Mouse (Mus musculus) kidney, embryonic 15.5 days (tissue): ENCODE data around the gene Colq. TPM values are rescaled to one million over a fixed set of nuclear protein-coding genes. Genes with fewer than 3 reads are reported as not detected.

ENCODE experiments used
- ATAC-seq: fragments of 200-750 bp; cut with Nextera tagmentation; replicated peaks from 2 replicates; pipeline ENCODE4 v1.8.0; 2017; ENCODE audit warnings: moderate TSS enrichment; ENCODE audit not compliant: low FRiP score
- H3K27ac ChIP-seq: fragments of 300-500 bp; sonication (generic); 2 replicates; pipeline ENCODE4 v1.5.1; 2015; ENCODE audit warnings: mild to moderate bottlenecking, inconsistent platforms
- H3K27me3 ChIP-seq: fragments of 300-500 bp; sonication (generic); 2 replicates; pipeline ENCODE4 v1.6.1; 2015; ENCODE audit warnings: inconsistent platforms
- H3K36me3 ChIP-seq: fragments of 300-500 bp; sonication (generic); 2 replicates; pipeline ENCODE4 v1.6.1; 2015; ENCODE audit warnings: inconsistent platforms
- H3K4me1 ChIP-seq: fragments of 300-500 bp; sonication (generic); 2 replicates; pipeline ENCODE4 v1.6.1; 2015; ENCODE audit warnings: inconsistent platforms
- H3K4me2 ChIP-seq: fragments of 300-500 bp; sonication (generic); 2 replicates; pipeline ENCODE4 v1.6.1; 2015; ENCODE audit warnings: moderate library complexity, mild to moderate bottlenecking, inconsistent platforms
- H3K4me3 ChIP-seq: fragments of 300-500 bp; sonication (generic); replicated peaks from 2 replicates; pipeline ENCODE4 v1.5.1; 2015; ENCODE audit warnings: mild to moderate bottlenecking, inconsistent platforms
- H3K9ac ChIP-seq: fragments of 300-500 bp; sonication (generic); 2 replicates; pipeline ENCODE4 v1.6.1; 2015; ENCODE audit warnings: mild to moderate bottlenecking, inconsistent platforms
- H3K9me3 ChIP-seq: fragments of 300-500 bp; sonication (generic); replicated peaks from 2 replicates; pipeline ENCODE4 v1.6.1; 2016; ENCODE audit warnings: inconsistent platforms
- WGBS: fragments of 180-500 bp; shearing (Covaris S2); methylation state at CpG from one replicate; pipeline ENCODE4 v1.1.7; 2015; ENCODE audit warnings: mixed read lengths; 5-methylcytosine and 5-hydroxymethylcytosine counted together
- polyA plus RNA-seq: library from polyadenylated mRNA; unstranded; fragments of >200 nt; fragmentation: Nextera tagmentation; extraction: Ambion mirVana; gene quantifications from 2 replicates; pipeline ENCODE4 v1.2.1, GENCODE M21; 2015

Gene Colq
- polyA plus RNA-seq, 1 experiment from 2014 or later, result 2.5 TPM

- H3K4me1 ChIP-seq, result no peaks in the 10 kb centered on the region
- WGBS, result 87% methylated on average over 2 of the region's 2 CpGs
- H3K27me3 ChIP-seq, result no peaks in the 10 kb centered on the region
- no peak overlapping the region for H3K4me3 ChIP-seq
- H3K27ac ChIP-seq, result no peak overlapping the region
- peaks cover 8% of the 10 kb centered on the region for H3K36me3 ChIP-seq
- no peaks in the 10 kb centered on the region for H3K9me3 ChIP-seq
- H3K9ac ChIP-seq, result no peak overlapping the region
- no peak for ATAC-seq
- H3K4me2 ChIP-seq, result no peak overlapping the region
Measured at GRCm38 (mm10) chr14:31515895-31516294, 75.2 kb downstream of the Colq start.

- no peak overlapping the region for H3K4me3 ChIP-seq
- no peak overlapping the region for H3K9ac ChIP-seq
- no peaks in the 10 kb centered on the region for H3K27me3 ChIP-seq
- no peaks in the 10 kb centered on the region for H3K9me3 ChIP-seq
- 84% methylated on average over 3 of the region's 3 CpGs for WGBS
- no peak overlapping the region for H3K27ac ChIP-seq
- H3K4me2 ChIP-seq, result no peak overlapping the region
- no peaks in the 10 kb centered on the region for H3K4me1 ChIP-seq
- H3K36me3 ChIP-seq, result peaks cover 58% of the 10 kb centered on the region
- no peak for ATAC-seq
Measured at GRCm38 (mm10) chr14:31510322-31510721, 80.8 kb downstream of the Colq start.

GRCm38 (mm10) chr14:31509911-31510310 is 81.2 kb downstream of the Colq start:
- no peak for ATAC-seq
- 97% methylated on average over 2 of the region's 2 CpGs for WGBS
- no peaks in the 10 kb centered on the region for H3K27me3 ChIP-seq
- H3K9me3 ChIP-seq, result no peaks in the 10 kb centered on the region
- no peak overlapping the region for H3K9ac ChIP-seq
- no peak overlapping the region for H3K27ac ChIP-seq
- no peak overlapping the region for H3K4me3 ChIP-seq
- peaks cover 62% of the 10 kb centered on the region for H3K36me3 ChIP-seq
- no peak overlapping the region for H3K4me2 ChIP-seq
- H3K4me1 ChIP-seq, result no peaks in the 10 kb centered on the region

- no peak overlapping the region for H3K27ac ChIP-seq
- peaks cover 91% of the 10 kb centered on the region for H3K36me3 ChIP-seq
- WGBS, result 93% methylated on average over 6 of the region's 6 CpGs
- no peaks in the 10 kb centered on the region for H3K9me3 ChIP-seq
- no peaks in the 10 kb centered on the region for H3K4me1 ChIP-seq
- ATAC-seq, result no peak
- no peak overlapping the region for H3K4me3 ChIP-seq
- H3K9ac ChIP-seq, result no peak overlapping the region
- H3K4me2 ChIP-seq, result no peak overlapping the region
- H3K27me3 ChIP-seq, result no peaks in the 10 kb centered on the region
Measured at GRCm38 (mm10) chr14:31506456-31506855, 84.7 kb downstream of the Colq start.

- H3K4me3 ChIP-seq, result no peak overlapping the region
- H3K9me3 ChIP-seq, result no peaks in the 10 kb centered on the region
- H3K27ac ChIP-seq, result no peak overlapping the region
- no peaks in the 10 kb centered on the region for H3K27me3 ChIP-seq
- H3K36me3 ChIP-seq, result peaks cover 95% of the 10 kb centered on the region
- 90% methylated on average over 13 of the region's 13 CpGs for WGBS
- no peak overlapping the region for H3K4me2 ChIP-seq
- no peaks in the 10 kb centered on the region for H3K4me1 ChIP-seq
- no peak for ATAC-seq
- H3K9ac ChIP-seq, result no peak overlapping the region
Measured at GRCm38 (mm10) chr14:31503406-31503805, 87.7 kb downstream of the Colq start.

GRCm38 (mm10) chr14:31499526-31499925 is 91.6 kb downstream of the Colq start:
- 67% methylated on average over 1 of the region's 1 CpGs for WGBS
- H3K4me1 ChIP-seq, result peaks cover 20% of the 10 kb centered on the region
- no peak overlapping the region for H3K4me2 ChIP-seq

GRCm38 (mm10) chr14:31496241-31496646 is 94.9 kb downstream of the Colq start:
- peak overlapping the region; percentile 94 for H3K4me3 ChIP-seq
- H3K36me3 ChIP-seq, result peaks cover 50% of the 10 kb centered on the region
- H3K27me3 ChIP-seq, result no peaks in the 10 kb centered on the region
- H3K4me1 ChIP-seq, result peaks cover 36% of the 10 kb centered on the region
- H3K27ac ChIP-seq, result no peak overlapping the region
- peak overlapping the region; percentile 96 for H3K9ac ChIP-seq
- 22% methylated on average over 7 of the region's 7 CpGs for WGBS
- ATAC-seq, result 0 out of 2 replicates have a peak, but pooled peaks have one; percentile 38
- H3K4me2 ChIP-seq, result peak overlapping the region; percentile 77
- H3K9me3 ChIP-seq, result no peaks in the 10 kb centered on the region

More at GRCm38 (mm10) chr14:31499526-31499925, 91.6 kb downstream of the Colq start:
- Histone ChIP-seq H3K36me3 (peaks cover 60% of the 10 kb centered on the region), H3K9ac (no peak overlapping the region), H3K27ac (no peak overlapping the region), H3K27me3 (no peaks in the 10 kb centered on the region), H3K4me3 (no peak overlapping the region), H3K9me3 (no peaks in the 10 kb centered on the region)
- no peak for ATAC-seq

- WGBS, result 3% methylated on average over 8 of the region's 8 CpGs
- no peak for ATAC-seq
- H3K4me2 ChIP-seq, result peak overlapping the region; percentile 77
- peaks cover 52% of the 10 kb centered on the region for H3K36me3 ChIP-seq
- H3K4me3 ChIP-seq, result peak overlapping the region; percentile 94
- H3K4me1 ChIP-seq, result peaks cover 36% of the 10 kb centered on the region
- no peaks in the 10 kb centered on the region for H3K9me3 ChIP-seq
- peak overlapping the region; percentile 96 for H3K9ac ChIP-seq
- H3K27ac ChIP-seq, result peak overlapping the region; percentile 94
- no peaks in the 10 kb centered on the region for H3K27me3 ChIP-seq
Measured at GRCm38 (mm10) chr14:31495538-31495937, 95.6 kb downstream of the Colq start.

- WGBS, result under 1% methylated on average over 49 of the region's 49 CpGs
- H3K4me2 ChIP-seq, result peak within 1 kb of the TSS; percentile 77
- H3K36me3 ChIP-seq, result peaks cover 52% of the 10 kb centered on the region
- H3K27ac ChIP-seq, result peak within 1 kb of the TSS; percentile 94
- peak within 1 kb of the TSS; percentile 96 for H3K9ac ChIP-seq
- H3K27me3 ChIP-seq, result no peaks in the 10 kb centered on the region
- peak; percentile 96 for ATAC-seq
- H3K4me3 ChIP-seq, result peak within 1 kb of the TSS; percentile 94
- no peaks in the 10 kb centered on the region for H3K9me3 ChIP-seq
- H3K4me1 ChIP-seq, result peaks cover 36% of the 10 kb centered on the region
Measured at GRCm38 (mm10) chr14:31494975-31495455, 96.1 kb downstream of the Colq start, which contains the start of gene Mettl6. Mettl6 (minus strand) TSS chr14:31495040.

- 1% methylated on average over 37 of the region's 37 CpGs for WGBS
- no peaks in the 10 kb centered on the region for H3K9me3 ChIP-seq
- H3K4me1 ChIP-seq, result peaks cover 36% of the 10 kb centered on the region
- ATAC-seq, result peak; percentile 63
- peak within 1 kb of the TSS; percentile 94 for H3K4me3 ChIP-seq
- H3K27me3 ChIP-seq, result no peaks in the 10 kb centered on the region
- peak within 1 kb of the TSS; percentile 96 for H3K9ac ChIP-seq
- peak within 1 kb of the TSS; percentile 77 for H3K4me2 ChIP-seq
- H3K36me3 ChIP-seq, result peaks cover 52% of the 10 kb centered on the region
- H3K27ac ChIP-seq, result peak within 1 kb of the TSS; percentile 94
Measured at GRCm38 (mm10) chr14:31494349-31494974, 96.7 kb downstream of the Colq start, which contains the start of gene Eaf1. Eaf1 (plus strand) TSS chr14:31494399.

- H3K27ac ChIP-seq, result no peak overlapping the region
- 17% methylated on average over 9 of the region's 9 CpGs for WGBS
- H3K27me3 ChIP-seq, result no peaks in the 10 kb centered on the region
Measured at GRCm38 (mm10) chr14:31493901-31494300, 97.2 kb downstream of the Colq start.

GRCm38 (mm10) chr14:31488055-31488454 is 103.1 kb downstream of the Colq start:
- ATAC-seq, result no peak
- Histone ChIP-seq H3K27ac (no peak overlapping the region), H3K9me3 (no peaks in the 10 kb centered on the region), H3K36me3 (peaks cover 95% of the 10 kb centered on the region), H3K27me3 (no peaks in the 10 kb centered on the region), H3K4me2 (no peak overlapping the region), H3K4me3 (no peak overlapping the region), H3K9ac (no peak overlapping the region), H3K4me1 (peaks cover 6% of the 10 kb centered on the region)
- WGBS, result 96% methylated on average over 6 of the region's 6 CpGs

More at GRCm38 (mm10) chr14:31493901-31494300, 97.2 kb downstream of the Colq start:
- H3K9me3 ChIP-seq, result no peaks in the 10 kb centered on the region
- H3K9ac ChIP-seq, result peak overlapping the region; percentile 96
- peak overlapping the region; percentile 77 for H3K4me2 ChIP-seq
- H3K4me1 ChIP-seq, result peaks cover 36% of the 10 kb centered on the region
- no peak for ATAC-seq
- peaks cover 52% of the 10 kb centered on the region for H3K36me3 ChIP-seq
- peak overlapping the region; percentile 94 for H3K4me3 ChIP-seq
